Mouse (Mus musculus) embryo, embryonic 11.5 days (tissue): Measurements from ENCODE around the gene Ankrd33.

Experiments
- DNase-seq: peaks from one replicate; pipeline ENCODE4 v3.0.0-alpha.2; 2012; ENCODE audit warnings: low read depth, low spot score

Ankrd33 gene

DNA sequence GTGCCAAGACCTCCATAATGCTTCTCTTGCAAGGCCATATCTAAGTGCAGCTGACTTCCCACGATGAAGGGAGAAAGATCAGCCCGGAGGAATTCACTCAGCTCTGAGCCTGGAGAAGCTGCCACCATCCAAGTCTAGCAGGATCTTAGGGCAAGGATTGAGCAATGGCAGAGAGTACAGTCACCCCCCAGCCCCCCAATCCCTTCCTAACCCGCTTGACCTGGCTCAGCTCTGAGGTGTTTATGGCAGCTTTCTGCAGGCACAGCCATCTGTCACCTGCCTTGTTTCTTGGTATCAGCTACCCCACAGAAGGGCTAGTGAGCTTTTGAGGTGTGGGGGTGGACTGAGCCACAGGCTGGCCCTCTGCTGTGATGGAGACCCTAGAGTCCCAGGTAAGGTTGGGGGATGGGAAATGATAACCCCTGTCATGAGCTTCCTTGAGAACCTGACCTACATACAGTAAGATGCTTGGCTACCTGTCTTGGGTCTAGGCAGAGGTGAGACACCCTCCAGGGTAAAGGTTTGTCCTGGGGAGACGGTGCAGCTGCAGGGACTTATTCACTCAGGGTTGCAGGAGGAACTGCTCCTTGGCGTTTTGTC is at the start of gene Ankrd33:
TSS of gene Ankrd33 (plus strand) at position 245 of the 600 bp plus-strand sequence.
- DNase-seq, result no peak

DNA sequence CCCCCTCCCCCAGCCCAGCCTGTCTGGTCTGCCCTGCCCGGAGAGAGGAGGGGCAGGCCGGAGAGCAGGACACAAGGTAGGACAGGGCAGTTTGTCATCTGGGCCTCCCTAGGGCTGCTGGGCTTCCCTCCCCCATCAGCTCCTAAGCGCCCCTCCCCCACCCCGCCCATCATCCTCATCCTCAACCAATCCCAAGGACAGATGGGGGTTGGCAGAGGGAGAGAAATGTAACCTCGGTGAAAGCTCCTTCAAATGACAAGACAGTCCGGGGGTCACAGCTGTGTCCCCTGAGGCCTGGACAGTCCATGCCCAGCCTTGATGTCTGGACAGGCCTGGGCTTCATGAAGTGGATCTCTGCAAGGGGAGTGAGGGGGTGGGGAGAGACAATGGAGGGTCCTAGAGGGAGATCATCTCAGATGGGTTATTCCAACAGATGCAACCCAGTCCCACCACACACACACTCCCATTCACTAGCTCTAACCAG is 49.1 kb upstream of the Ankrd33 start:
- no peak for DNase-seq

DNA sequence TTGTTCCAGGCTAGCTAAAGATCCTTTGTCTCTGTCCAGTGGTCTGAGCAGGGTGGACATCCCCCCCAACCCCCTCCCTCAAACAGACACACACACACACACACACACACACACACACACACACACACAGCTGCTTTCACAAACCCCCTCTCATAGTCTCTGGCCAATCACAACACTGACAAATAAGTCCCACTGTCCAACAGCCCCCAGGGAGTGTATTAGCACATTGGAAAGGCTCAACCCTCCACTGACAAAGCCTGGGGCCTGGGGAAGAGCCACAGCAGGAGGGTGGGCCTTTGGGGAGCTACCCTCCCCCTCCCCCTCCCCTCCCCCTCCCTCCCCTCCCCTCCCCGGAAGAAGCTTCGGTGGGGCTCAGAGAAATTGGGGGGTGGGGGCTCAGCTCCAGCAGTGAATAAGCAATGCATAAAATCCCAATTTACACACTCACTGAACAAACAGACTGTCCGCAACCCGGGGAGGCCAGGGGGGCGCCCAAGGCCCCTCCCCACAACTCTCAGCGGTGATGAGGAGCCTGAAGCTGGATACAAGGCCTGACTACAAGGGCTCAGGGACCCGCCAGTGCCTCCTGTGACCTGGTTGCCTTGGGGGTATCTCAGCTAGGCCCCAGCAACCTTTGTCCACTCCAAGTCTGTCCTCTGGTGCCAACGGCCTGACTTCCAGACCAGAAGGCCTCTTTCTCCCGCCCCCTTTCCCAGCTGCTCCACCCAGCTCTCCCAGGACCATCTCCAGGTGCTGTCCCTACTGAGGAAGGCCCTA is 48.4 kb upstream of the Ankrd33 start:
- no peak for DNase-seq

DNA sequence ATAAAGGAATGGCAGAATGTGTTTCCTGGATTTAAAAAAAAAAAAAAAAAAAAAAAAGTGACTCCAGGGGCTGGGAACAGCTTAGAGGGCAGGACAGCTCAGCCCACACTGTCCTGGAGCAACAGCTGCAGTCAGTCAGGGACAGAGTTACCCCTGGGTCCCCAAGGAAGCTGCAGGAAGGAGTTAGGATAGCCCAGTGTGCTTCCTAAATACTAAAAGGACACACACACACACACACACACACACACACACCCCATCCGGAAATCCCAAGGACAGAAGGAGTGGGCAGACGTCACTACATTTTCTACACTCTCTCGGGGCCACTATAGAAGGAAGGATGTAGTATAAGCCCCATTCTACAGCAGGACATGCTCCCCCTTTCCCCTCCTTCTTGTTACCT is 47.5 kb upstream of the Ankrd33 start:
- no peak for DNase-seq

DNA sequence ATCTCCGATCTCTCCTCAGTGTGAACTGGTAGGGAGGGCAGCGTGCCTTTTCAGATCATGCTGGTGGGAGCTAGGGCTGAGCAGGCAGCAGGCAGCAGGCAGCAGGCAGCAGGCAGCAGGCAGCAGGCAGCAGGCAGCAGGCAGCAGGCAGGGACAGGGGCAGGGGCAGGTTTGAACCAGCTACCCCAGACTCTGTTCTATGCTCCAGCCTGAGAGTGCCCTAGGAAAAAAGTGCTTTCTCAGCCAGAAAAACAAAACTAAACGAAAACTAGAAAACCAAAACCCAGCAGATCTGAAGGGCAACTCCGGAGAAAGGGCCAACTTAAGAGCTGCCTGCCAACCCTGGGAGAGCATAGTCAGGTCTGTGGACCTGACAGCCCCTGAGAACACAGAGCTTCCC is 46.9 kb upstream of the Ankrd33 start:
- DNase-seq, result no peak

DNA sequence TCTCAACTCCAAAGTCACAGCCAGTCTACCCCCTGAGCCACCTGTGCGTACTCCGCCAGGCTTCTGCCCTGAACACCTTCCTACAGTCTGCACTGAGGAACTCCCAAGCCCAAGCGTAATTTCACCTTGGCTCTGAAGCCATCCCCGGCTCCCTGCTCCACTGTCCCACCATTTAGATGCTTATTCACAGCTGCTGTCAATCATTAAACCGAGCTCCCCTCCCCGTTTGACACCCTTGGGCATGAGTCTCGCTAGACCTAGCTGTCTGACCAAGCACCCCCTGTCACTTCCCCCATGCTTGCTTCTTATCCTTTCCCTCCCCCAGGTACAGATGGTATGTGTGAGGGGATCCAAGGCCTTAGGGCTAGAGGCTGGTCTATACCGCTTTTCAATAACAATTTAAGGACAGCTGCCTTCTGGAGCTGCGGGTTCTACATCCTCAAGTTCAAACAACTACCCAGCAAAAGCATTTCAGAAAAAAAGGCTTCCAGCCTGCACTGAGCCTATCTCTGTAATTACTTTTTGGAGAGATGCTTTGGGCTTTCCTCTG is 45.8 kb upstream of the Ankrd33 start:
- DNase-seq, result no peak

DNA sequence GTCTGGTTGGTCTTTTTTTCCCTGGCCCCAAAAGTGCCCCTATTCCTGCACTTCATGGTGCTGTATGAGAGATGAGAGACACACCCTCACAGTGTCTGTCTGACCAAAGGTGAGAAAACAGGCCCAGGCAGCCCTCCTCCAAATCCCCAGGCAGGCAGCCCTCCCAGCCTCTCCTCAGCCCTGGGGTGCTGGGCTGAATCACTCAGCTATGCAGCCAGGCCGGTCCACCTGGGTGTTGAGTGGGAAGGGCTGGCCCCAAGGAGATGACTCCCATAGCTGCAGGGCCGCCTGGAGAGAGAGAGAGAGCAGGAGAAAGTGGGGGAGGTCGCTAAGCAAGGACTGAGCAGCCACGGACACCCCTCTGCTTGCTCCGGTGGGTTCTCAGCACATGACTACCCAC is 44.8 kb upstream of the Ankrd33 start:
- DNase-seq, result no peak

DNA sequence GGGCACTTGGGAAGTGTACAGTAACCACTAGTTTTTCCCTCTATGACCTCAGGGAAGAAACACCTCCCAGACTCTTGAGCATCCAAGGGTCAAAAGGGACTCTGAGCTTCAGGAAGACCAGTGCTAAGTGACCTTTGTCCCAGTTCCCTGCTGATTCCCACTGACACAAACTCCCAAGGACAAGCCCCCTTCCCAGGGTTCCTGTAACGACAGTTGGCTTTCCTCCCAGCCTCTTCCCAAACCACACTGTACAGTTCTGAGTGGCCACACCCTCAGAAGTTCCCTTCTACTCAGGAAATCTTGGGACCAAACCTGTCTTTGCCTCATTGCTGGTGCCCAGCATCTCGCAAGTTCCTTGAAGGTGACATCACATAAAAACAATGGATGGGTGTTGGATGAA is 42.8 kb upstream of the Ankrd33 start:
- no peak for DNase-seq

DNA sequence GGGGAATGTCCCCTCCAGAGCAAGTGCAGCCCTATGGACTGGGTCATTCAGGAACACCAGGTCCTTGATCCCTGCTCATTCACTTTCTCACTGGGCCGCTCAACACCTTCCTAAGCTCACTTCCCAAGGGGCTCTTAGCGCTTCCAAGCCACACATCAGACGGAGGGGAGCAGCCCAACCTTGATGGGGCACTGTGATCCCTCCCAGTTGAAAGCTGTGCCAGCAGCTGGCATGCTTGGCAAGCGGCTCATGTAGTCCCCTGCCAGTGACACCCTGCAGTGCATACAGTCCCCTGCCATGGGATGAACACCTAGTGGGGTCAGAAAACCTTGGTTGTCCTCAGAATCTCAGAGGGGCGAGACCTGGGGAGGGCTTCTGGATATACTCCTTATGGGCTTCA is 41.5 kb upstream of the Ankrd33 start:
- DNase-seq, result no peak

DNA sequence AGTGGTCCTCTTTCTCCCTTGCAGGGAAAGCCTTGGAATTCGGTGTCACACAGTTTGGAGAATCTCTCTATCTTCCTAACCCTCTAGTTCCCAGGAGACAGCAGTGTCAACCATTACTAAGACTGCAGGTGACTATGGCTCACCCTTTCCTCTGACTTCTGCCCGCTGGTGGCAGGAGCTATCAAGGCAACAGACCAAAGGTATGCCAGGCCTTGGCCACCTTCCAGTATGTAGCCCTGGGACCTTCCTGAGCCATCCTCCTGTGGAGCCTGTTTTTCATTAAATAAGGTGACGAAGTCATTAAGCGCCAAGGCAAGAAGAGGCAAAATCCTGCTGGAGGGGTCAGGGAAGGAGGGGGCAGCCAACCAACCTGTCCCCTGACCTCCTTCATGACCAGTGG is 40.4 kb upstream of the Ankrd33 start:
- no peak for DNase-seq

DNA sequence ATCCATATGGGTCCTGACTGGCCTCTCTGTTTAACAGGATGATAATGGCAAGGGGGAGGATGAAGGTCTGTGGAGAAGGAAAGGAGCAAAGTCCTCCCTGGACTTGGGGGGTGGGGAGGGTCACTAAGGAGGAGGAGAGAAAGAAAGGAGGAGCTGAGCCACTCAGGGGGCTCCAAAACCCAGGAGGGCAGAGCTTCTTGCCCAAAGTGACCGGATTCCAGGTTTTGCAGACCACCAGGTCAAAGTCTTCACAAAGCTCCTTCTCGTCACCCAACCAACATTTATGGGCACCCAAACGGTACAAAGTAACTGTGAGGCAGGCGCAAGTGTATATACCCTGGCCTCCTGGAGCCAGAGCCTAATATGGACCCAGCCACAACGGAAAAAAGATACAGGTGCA is 39.9 kb upstream of the Ankrd33 start:
- no peak for DNase-seq

DNA sequence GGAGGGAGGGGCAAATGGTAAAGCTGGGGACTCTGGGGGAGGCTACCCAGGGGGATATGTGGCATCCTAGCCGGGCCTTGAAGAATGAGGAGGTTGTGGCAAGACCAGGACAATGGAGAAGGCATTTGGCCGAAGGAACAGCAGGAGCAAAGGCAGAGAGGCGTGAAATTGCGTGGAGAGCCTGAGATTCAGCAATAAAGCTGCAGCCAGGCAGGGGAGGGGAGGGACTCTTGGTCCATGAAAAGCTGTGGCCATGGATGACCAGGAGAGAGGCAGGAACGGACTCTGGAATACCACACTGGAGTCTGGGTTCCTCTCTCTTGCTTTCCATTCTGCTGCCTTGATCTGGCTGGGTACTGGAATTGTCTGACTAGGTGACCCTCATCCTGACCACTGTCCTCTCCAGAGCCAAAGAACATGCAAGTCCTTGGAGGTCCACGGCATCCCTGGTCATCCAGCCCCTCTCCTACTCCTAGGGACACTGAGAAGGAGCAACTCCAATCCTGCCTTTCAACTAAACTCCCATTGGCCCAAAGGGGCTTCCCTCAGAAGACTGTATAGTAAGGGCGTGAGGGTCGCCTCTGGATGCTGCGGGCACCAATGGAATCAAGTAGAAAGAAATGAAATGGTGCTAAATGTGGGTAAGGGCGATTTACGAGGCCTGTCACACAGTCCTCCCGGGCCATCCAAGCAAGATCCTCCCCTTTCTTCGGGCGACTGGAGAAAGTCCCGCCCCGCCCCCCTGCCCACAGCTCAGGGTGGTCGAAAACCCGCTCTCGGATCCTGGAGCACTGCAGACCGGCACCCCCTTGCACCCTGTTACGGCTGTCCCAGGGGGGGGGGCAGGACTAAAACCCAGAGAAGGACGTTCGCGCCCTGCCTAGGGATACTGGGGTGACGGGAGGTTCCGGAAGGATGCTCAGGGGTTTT is 39.2 kb upstream of the Ankrd33 start:
- no peak for DNase-seq

DNA sequence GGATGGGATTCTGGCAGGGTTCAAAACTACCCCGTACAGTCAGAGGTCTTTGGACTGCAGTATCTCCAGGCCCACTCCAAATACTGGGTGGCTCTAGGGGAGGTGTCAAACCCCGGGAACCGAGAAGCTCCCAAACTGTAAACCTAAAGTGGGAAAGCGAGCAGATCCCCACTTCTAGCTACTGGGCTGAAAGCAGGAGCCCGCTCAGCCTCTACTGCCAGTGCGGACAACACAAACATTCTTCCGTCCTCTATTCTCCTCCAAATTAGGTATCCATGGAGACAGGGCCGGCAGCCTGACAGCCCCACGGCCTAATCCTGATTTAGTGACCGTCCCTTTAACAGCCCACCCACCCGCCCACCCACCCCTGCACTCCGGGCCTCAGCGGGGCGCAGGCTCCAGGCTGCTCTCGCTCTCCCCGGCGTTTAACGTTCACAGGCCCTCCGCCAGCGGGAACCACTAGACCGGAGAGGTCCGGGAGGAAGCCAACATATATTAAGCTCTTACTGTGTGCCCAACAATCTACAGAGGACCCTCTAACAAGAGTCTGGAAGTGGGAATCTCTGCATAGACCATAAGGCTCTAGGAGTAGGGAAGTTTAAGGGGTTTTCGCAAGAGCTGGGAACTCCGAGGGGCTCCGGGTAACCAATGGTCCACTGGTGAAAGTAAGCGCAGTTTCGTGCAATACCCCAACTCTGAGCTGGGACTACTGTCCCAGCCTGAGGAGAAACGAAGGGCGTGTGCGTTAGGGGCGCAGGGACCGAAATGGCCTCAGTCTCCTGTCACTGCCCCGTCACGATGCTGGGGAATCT is 38.3 kb upstream of the Ankrd33 start:
- DNase-seq, result no peak

DNA sequence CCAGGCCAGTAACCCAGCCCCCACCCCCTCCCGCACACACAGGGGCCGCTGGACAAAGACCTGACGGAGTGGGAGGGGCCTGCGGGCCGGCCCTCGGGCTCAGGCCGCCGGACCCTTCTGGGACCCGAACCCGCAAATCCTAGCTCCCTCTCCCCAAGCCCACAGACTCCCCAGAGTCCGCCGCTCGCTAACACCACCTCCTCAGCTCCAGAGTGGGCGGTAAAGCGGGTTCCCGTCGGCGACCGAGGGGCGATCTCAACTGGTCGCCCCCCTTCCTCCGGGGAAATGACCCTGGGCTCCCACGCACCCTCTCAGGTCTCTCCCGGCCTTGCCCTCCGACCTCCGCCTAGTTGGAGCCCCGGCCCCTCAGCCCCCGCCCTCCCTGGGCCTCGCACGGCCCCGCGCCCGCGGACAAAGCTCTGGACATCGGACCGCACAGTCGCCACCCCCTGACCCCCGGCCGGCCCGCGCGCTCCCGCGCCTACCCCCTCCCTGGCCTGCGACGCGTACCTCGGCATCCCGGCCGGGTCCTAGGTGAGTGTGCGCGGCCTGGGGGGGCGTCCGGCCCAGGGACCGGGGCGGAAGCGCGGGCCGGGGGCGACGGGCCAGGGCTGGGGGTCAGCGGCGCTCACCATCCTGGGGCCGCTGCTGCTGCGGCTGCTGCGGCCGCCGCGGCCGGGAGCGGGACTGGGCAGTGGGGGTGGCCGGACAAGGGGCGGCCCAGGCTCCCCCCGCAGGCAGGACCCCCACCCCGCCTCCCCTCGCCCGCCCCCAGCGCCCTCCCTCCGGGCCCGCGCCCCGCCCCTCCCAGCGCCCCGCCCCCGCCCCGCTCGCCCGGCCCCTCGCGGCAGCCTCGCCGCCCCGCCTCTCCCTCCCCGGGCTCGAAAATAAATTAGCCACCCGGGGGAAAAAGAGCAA is 37.5 kb upstream of the Ankrd33 start, which contains the start of gene Fignl2:
TSS of gene Fignl2 (minus strand) at position 755 of the 918 bp plus-strand sequence.
- no peak for DNase-seq

DNA sequence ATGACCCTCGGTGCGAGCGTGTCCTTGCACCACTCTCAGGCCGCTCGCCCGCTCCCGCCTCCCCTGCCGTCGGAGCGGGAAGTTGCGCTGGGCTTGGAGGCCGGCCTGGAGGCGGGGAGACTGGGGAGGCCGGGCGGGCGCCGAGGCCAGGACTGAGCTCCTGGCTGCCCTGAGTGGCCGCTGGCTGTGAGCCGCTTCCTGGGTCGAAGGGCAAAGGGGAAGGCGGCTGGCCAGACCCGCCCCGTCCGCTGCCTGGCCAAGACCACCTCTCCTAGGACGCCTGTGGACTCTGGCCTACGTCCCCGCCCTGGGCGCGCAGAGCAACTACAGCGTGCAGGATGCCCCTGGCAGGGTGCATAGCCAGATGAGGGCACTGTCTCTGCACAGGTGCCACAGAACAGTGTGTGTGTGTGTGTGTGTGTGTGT is 36.8 kb upstream of the Ankrd33 start:
- DNase-seq, result no peak

DNA sequence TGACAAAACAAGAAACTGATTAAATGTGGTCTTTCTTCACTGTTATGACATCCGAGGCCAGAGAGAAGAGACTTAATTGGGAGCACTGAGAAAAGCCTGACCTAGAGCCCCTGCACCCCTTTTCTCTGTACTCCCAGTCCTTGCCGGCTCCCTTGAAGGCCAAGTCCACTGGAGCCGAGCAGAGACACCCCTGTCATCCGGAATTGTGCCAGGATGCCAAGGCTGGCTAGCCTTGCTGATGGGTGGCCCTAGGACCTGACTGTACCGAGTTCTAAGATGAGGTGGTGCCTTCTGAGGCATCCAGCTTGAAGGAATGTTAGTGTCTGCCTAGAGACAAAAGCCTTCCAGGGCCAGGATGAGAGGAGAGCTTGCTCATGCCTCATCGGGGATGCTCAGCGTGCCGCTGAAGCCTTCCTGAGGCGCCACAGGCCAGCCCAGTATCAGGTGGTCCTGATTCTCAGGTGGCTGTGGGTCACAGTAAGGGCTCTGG is 35.5 kb upstream of the Ankrd33 start:
- DNase-seq, result no peak

DNA sequence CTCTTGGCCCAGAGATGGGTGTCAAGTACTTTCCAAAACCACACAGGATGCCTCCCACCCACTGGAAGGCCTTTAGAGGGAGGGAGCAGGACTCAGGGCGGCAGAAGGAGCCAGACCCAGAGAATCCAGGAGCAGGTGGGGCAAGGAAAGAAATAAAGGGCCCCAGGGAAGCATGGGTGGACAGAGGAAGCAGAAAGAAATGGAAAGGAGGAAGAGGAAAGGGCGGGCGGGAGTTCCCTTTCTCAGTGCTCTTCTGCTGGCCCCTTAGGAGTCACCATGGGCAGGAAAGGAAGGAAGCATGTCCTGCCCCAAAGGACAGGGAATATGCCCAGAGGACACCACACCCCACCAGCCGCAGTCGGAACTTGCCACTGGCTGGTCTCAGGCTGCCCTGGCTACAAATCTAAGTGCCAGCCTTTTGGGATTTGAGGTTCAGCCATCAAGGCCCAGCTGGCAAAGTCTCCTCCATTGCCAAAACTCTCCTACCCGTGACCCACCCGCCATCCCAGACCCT is 34.5 kb upstream of the Ankrd33 start:
- no peak for DNase-seq

DNA sequence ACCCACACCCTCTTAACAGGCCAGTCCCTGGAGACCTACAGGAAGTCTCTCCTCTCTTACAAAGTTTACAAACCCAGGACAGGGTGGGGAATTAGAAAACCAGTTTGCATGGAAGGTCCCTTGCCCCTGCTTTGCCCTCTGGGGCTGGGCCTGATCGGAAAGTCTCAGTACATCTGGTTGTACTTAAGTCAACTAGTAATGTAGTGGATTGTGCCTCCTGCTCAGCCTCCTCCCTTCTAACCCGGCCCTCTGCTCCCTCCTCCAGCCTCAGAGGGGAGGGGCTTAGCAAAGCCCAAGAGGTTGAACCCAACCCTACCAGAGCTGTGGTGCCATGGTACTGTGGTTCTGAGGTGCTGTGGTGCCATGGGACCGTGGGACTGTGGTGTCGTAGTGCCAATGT is 33.3 kb upstream of the Ankrd33 start:
- DNase-seq, result no peak

DNA sequence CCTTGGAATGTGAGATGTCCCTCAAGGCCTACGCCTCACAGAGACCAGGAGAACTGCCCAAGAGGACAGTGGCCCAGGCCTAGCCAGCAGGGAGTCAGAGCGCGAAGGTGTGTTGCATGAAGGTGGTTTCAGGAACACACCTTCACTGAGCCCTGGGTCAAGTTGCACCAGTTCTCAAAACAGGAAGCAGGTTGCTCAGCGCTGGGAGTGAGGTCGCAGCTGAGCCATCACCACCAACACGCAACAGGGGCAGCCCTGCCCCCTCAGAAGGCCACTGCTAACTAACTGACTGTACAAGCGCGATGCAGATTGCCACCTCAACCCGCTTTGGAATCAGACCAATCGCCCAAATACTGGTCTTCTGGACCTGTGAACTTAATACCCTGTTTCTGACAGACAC is 31.1 kb upstream of the Ankrd33 start:
- no peak for DNase-seq

DNA sequence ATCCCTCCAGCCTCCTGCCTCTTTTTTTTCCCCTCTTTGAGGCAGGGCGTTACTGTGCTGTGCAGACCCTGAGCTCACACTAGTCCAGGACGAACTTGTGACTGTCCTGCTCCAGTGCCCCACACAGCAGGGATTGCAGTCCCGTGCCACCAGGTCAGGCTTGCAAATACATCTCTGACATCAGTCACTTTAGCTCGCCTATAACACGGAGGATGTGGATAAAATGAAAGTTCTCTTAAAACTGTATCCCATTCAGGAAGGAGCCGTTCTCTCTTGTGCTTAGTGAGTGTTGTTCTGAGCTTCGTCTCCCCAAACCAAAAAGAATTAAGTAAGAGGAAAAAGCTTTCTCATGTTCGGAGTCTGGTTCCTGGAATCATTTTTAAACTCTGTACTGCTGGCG is 29.1 kb upstream of the Ankrd33 start:
- no peak for DNase-seq
